Mouse (Mus musculus): ENCODE results near the gene Glb1l.
"Not testable (repeated sequence)": the region's sequence is repeated elsewhere in the genome, so short reads cannot be mapped to it uniquely, and the experiment has no call there.

Glb1l gene

DNA sequence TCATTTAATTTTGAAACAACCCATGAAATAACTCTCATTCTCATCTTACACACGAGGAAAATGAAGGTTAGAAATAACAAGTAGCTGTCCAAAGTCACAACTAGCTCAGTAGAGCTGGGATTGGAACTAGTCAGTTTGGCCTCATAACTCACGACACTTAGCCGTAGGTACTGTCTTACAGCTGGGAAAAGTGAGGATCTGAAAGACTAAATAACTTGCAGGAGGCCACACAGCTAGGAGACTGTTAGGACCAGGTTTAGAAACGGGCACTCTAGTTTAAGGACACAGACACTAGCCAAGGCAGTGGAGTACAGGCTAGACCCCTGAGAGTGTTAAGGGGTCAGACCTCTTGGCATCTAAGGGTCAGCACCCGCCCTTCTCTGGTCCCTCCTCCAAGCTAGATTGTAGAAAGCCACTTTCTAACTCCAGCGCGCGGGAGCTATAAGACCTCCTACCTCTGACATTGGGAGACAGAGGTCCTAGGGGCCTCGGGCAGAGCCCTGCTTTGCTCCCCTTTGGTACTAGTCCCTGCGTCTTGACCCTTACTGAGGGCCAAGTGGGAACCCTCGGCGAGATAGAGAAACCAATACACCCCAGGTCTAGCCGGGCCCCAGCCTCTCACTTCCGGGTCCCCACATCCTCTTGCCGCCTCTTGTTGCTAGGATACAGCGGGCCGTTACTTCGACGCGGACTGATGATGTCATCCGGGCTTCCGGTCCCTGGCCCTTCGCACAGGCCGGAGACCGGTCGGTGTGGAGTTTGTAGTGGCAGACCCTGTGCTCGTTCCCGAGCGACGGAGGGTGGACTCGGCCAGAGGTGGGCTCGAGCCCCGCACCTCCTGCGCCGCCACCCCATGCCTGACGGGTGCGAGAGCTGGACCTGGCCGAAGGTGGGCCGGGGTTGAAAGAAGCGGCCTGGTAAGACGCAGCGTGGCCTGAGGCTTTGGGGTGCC is at the start of gene Glb1l, which contains the start of gene Stk16:
Glb1l (minus strand) TSS at position 678 of the 952 bp plus-strand sequence.
Stk16 (plus strand) TSS at position 703 of the 952 bp plus-strand sequence.
- peak; percentile 96 for DNase-seq (ENCODE audit: low read depth, low spot score)

DNA sequence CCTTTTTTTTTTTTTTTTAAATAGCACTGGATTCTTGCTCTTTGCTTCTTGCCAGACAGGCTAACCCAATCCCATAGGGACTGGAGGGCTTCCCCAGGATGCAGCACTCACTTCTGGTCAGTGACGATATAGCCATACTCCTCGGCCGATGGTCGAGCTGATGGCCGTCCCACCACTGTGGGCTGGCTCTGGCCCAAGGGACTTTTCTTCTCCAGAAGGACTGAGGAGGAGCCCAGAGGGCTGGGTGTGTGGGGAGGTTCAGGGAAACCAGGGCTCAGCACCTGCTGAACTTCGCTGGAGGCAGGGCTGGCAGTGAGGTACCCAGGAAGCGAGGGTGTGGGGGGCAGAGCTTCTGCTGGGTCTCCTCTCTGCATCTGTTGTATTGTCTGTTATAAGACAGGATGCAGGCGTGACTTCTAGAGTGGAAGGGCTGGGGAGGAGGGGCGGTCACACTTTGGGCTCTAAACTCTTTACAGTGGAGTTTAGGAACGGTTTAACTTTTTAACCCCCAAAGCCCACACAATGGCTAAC is 45.0 kb upstream of the Glb1l start:
- no peak for DNase-seq (ENCODE audit: low read depth, low spot score)

DNA sequence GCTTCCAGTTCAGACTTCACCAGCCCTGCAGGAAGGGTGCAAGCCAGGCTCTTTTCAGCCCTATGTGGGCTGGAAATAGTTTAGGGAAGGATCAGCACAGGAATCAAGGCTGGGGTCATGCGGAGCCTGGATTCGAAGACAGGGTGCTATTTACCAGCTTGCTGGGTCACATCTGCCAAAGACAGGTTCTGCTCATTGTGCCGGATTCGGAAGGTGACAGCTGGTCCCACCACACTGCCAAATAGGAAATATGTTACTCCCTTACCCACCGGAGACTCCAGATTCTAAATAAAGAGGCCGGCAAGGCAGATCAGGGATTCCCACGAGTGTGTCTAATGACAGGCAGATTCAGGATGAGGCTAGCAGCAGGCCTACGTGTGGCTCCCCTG is 44.0 kb upstream of the Glb1l start:
- no peak for DNase-seq (ENCODE audit: low read depth, low spot score)

DNA sequence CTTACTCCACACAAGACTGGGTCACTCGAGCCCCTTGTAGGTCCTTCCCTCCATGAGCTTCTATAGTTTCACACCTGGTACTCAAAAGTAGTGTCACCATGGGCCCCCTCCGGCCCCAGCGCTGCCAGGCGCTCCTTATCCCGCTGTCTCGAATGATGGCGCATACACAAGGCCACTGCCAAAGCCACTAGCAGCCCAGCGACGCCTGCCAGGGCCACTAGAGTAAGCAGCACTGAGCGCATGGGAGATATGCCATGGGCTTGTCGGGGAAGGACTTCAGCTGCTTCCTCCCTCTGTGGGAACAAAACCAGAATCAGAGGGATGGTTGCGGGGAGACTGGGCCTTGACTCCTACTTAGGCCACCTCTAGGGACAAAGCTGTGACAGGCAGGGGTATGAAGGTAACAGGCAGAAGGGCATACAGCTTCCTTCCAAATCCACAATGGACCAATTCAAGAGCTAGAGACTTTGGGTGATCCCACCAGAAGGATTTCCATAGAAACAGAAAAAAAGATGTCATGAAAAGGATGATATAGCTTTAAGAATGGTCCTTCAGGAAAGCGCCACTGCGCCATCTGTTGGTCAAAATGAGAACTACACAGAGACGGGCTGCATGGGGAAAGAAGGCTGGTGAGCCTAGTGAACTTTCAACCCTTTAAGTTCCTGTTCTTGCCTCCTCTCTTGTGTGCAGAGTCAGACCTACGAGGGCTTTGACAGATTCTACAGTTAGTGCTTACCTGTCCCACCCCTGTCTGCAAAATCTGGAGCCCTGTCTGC is 43.4 kb upstream of the Glb1l start:
- peak; percentile 60 for DNase-seq (ENCODE audit: low read depth, low spot score)

DNA sequence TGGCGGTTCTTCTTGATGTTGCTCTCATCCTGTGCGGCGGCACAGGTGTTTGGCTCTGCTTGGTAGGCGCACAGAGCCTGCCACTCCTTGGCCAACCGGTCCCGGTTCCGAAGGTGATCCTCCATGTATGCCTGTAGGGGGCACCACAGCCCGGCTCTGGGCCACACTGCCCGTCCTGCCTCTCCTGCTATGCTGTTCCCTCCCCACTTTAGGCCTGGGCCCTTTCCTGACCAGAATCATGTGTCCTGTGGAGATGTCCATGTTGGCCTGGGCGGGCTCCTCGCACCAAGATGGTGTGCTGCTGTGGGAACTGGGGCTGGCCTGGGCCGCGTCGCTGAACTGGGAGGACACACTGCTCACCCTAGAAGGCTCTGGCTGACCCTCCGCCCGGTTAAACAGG is 42.4 kb upstream of the Glb1l start:
- DNase-seq (ENCODE audit: low read depth, low spot score) = no peak

DNA sequence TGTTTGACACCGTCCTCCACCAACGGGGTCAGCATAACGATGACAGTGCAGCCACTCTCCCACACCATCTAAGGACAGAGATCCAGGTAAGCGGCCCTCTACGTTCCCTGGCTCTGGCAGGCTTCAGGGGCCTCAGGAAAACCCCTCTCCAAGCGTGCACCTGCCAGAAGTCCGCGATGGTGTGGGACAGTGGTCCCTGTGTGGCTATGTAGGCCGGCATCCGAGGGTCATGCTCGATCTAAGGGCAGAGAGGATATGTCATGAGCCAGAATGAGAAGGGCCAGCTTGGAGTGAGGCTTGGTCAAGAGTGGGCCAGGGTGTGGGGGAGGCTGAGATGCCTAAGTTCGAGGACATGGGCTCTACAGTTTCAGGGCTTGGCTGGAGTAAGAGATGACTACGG is 41.7 kb upstream of the Glb1l start:
- no peak for DNase-seq (ENCODE audit: low read depth, low spot score)

DNA sequence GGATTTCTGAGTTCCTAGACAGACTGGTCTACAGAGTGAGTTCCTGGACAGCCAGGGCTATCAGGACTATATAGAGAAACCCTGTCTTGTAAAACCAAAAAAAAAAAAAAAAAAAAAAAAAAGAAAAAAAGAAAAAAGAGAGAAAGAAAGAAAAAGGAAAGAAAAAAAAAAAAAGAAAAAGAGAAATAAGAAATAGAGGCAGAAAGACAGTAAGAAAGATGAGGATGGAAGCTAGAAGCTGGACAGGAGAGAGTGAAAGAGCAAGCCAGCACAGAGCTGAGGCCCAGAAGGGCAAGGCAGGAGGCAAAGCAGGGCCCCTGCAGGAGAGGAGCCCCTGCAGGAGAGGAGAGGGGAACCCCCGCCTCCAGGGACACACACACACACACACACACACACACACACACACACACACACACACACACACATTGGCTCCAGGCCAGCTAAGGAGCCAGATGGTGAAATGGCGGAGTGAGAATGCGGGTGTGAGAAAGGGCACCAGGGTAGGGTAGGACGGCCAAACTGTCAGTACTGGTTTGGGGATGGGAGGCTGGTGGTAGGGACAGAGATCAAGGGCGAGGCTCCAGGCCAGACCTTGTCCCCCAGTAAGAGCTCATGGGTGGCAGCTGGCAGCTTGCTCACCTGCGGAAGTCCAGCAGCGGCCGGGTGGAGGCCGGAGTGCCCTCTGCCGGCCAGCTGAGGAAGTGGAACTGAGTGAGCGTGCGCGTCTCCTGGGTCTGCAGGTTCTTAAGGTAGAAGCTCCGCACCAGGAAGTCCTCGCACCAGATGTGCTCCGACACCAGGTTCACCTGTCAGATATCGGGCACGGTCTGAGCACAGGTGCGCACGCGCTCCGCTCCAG is 40.7 kb upstream of the Glb1l start:
- peak; percentile 81 for DNase-seq (ENCODE audit: low read depth, low spot score)

DNA sequence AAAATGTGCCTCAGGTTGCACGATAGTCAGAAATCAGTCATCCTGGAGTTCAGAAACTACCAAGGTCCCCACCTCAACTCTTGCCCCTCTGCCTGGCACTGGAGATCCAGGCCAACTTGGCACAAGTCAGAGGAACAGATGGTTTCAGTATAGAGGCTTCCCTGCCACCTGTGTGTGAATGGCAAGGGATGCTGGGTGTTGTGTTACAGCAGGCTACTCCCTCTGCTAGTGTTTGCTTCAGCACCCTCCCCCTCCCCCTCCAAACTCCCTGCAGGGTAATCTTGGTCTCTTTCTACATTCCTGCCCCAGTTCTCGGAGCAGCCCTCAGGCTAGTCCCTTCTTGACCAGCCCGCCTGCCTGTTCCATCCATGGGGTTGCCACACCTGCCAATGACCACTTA is 39.9 kb upstream of the Glb1l start:
- DNase-seq (ENCODE audit: low read depth, low spot score) = no peak

DNA sequence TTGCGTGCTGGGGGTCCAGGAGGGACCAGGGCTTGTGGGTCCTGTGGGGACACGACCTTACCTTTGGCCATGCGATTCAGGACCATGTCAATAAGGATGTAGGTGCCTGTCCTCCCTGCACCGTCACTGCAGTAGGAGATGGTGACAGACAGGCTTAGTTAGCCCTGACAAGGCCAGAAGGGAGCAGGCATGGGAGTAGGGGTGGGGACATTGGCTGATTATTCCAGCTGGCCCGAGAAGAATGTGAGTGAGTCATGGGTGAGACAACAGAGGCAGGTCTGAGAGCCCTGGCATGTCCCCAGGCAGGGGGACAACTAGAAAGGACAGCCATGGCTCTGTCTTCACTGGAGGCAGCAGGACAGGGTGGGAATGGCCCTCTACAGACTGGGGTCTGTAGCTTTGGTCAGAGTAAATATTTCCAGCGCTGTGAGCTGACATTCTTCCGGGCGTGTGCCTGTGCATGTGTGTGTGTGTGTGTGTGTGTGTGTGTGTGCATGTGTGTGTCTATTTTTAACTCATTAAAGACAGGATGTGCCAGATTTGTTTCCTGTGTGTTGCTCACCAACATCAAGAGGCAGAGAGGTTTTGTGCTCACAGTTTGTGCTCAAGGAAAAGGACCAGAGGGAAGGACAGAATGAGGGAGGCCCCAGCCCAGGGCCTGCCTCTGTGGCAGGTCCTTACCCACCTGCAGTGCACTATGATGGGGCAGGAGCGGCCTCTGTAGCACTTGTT is 37.6 kb upstream of the Glb1l start:
- DNase-seq (ENCODE audit: low read depth, low spot score) = peak; percentile 48

DNA sequence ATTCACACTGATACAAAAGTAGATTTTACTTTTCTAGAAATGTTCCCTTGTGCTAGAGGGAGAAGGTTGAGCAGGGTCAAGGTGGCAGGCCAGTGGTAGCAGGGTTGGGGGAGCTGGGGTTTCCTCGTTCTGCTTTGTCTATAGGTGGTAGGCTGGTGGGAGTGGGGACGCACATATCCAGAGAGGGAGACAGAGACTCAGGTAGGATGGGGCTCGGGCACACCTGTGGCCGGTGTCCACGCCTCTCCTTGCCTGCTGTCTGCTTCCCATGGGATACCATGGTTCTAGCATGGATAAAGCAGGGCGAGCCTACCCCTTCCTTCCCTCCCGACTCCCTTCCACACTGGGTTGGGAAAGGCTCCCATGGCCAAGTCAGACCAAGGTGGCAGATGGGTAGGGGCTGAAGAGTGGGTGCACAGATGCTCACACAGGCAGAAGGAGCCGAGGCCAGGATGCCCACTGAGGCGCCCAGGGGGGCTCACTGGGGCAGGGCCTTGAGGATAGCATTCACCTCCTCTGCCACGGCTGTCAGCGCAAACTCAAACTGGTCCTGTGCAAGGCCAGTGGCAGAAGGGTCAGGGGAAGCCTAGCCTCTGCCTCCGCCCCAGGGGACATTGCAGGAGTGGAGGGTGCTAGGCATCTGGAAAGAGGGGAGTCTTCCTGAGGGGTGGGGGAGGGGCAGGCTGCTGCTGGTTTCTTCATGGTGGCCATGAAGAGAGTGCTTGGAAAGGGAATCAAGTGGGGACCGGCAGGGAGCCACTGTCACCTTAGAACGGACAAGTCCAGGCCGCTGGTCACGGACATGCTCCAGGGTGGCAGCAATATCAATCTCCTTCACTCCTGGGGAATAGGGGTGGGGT is 36.7 kb upstream of the Glb1l start:
- no peak for DNase-seq (ENCODE audit: low read depth, low spot score)

DNA sequence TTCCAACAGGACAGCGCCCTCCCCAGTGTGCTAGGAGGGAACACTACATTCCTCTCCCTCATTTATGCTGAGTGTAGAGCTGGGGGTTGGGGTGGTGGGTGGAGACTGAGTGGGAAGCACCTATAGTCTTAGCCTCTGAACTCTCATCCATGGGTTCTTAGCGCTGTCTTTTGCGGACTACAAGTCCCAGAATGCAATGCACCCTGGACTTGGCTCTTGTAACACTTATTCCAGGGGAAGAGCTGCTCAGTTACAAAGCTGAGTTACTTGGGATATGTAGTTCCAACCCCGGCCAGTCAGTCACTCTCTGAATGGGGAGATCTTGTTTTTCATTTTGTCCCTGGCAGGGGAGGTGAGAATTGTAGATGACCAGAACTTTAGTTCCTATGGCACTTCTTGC is 34.2 kb upstream of the Glb1l start:
- DNase-seq (ENCODE audit: low read depth, low spot score) = peak; percentile 71

DNA sequence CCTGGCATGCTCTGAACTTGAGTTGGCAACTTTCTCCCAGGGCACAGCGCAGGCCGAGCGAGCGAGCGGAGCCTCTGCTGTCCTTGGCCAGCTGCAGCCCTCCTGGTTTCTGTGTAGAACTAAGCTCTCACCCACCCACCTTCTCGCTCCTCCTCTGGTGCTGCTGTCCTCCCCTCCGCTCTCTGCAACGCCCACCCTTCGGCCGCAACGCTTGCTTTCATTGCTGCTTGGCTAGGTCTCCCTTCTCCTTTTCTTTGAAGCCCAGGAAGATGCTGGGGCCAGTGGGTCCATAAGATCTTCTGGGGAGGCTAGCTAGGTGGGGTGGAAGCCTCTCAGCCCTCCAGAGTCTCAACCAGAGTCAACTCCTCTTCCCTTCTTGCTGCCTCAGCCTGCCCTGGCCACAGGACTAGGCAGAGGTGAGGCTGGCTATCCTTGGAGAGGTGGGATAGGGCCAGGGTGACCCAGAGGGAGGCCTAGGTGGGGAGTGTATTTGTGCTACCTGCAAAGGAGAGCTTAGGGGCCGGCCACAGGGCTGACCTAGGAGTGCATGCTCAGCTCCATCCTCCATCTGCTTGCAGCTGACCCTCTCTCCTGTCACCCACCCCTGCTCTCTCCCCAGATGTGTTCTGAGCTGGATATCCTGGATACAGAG is 33.7 kb upstream of the Glb1l start:
- no peak for DNase-seq (ENCODE audit: low read depth, low spot score)

DNA sequence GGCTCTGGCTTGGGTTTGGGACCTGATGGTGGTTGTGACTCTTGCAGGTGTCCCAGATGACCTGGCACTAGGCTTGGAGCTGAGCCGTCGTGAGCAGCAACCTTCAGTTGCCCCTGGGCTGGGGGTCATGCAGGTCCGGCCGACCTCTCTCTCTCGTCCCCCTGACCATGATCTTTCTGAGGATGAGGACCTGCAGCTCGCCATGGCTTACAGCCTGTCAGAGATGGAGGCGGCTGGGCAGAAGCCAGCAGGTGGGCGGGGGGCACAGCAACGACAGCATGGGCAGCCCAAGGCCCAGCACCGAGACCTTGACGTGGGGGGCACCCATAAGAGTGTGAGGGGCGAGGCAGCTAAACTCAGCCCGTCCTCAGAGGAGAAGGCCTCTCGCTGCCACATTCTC is 32.8 kb upstream of the Glb1l start:
- no peak for DNase-seq (ENCODE audit: low read depth, low spot score)

DNA sequence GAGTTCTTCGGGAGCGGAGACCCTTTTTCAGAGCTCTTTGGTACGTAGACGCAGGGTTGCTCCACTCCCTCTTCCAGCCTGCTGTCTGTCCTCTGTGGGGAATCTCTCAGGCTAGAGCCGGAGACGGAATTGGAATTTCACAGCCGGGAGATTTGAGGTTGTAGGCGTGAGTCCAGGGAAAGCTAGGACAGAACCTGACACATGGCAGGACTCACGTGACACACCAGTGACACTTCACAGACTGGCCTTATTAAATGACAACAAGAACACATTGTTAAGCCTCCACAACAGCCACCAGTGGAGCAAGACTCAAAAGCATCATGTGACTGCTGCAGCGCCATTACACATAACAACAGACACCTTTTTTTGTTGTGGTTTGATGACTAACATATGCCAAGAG is 29.0 kb upstream of the Glb1l start:
- DNase-seq (ENCODE audit: low read depth, low spot score) = no peak

DNA sequence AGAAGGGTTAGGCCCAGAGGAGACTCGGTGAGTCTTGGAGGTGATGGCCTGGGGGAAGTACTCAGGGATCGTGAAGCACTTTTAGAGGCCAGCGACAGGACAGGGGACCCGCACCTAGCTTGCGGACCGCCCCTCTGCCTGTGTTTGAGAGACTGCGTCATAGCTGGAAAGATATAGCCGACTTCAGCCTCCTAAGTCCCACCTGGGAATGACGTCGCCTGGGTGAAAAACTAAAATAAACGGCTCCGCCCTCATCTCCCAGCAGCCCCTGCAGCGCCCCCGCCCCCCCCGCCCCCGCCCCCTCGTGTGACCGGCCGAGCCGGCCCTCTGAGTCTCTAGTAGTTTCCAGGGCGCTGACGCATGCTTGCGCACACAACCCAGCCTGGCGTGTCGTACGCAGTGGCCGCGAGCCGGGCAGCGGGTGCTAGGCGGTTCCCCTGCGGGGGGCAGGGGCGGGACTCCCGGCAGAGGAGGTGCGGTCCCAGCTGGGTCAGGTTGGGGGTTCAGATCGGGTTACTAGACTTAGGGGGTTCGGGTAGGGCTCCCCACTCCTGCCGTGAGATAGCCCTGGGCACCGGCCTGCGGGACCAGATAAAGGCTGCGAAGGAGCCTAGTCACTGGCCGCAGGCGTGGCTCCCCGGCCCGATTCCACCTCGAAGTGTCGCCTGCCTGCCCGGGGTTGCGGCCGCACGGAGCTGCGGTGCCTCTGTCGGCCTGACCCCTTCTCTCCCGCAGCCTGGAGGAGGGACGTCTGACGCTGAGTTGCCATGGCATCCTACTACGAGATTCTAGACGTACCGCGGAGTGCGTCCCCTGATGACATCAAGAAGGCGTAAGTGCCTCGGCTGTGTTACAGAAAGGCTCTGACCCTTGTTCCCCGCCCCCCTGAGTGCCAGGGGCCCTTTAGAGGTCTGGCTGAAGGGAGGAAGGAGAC is 25.8 kb upstream of the Glb1l start, which contains the start of gene Dnajb2:
Dnajb2 (plus strand) TSS at position 290 of the 934 bp plus-strand sequence.
- peak; percentile 92 for DNase-seq (ENCODE audit: low read depth, low spot score)

DNA sequence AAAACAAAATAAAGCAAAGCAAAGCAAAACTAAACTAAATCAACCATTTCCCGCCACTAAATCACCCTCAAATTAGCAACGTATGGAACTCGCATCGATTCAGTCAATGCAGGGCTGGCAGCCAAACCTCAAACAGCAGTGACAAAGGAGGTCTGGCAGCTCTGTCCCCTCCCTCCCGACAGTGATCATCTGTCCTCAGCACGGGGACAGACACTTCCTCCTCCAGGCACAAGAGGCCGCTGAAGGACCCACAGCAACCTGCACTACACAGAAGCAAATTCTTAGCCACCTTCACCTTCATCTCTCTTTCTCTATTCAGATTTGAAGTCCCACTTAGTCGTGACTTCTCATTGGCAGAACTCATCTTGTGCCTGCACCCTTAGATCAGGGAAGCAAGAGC is 24.0 kb upstream of the Glb1l start:
- peak; percentile 59 for DNase-seq (ENCODE audit: low read depth, low spot score)

DNA sequence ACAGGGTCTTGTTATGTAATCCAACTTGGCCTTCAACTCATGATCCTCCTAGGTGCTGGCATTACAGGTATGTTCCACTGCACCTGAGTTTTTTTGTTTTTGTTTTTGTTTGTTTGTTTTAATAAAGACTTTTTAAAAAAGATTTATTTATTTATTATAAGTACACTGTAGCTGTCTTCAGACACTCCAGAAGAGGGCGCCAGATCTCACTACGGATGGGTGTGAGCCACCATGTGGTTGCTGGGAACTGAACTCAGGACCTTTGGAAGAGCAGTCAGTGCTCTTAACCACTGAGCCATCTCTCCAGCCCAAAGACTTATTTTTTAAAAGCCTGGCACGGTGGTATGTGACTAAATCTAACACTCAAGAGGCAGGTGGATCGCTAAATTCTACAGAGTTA is 21.9 kb upstream of the Glb1l start:
- not testable (repeated sequence) for DNase-seq (ENCODE audit: low read depth, low spot score)

DNA sequence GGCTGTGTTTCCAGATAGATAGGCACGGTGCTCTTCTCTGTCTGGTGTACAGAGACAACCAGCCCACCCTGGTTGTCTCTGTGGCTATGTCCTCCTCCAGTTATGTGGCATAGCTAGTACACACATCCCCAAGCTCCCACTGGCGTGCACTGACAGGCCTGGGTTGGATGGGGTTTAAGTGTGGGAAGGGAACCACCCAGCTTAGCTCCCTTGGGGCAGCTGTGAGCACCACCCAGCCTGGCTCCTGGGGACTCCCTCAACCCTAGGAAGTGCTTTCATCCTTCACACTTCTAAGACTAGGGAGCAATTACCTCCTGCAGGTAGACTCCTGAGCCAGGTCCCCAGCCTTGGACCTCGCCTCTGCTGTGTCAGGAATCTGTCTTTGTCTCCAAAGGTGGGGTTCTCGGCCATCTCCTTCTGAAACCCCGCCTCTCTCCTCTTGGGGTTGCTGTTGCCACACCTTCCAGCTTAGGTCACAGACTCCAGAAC is 21.1 kb upstream of the Glb1l start, which contains the start of gene A630095N17Rik:
A630095N17Rik (minus strand) TSS at position 439 of the 489 bp plus-strand sequence.
- DNase-seq (ENCODE audit: low read depth, low spot score) = no peak
